Mouse (Mus musculus) retina, postnatal 7 days (tissue): ENCODE measurements around the gene Phlpp1.

Experiments
- DNase-seq: peaks from one replicate; pipeline ENCODE4 v3.0.0-alpha.2; 2012; ENCODE audit warnings: low read depth, low spot score

The Phlpp1 gene

GRCm38 (mm10) chr1:106316641-106317304, 145.2 kb downstream of the Phlpp1 start:
- no peak for DNase-seq

GRCm38 (mm10) chr1:106318341-106318740, 146.8 kb downstream of the Phlpp1 start:
- DNase-seq: no peak

GRCm38 (mm10) chr1:106320583-106320982, 149.0 kb downstream of the Phlpp1 start:
- DNase-seq: no peak

- no peak for DNase-seq
These were observed 150.0 kb downstream of the Phlpp1 start for GRCm38 (mm10) chr1:106321432-106322126.

- DNase-seq: no peak
These were observed 155.1 kb downstream of the Phlpp1 start for GRCm38 (mm10) chr1:106326691-106327090.

- no peak for DNase-seq
These were observed 170.5 kb downstream of the Phlpp1 start for GRCm38 (mm10) chr1:106342100-106342499.

GRCm38 (mm10) chr1:106345265-106345664, 173.7 kb downstream of the Phlpp1 start:
- DNase-seq: no peak

GRCm38 (mm10) chr1:106346776-106347175, 175.2 kb downstream of the Phlpp1 start:
- DNase-seq: no peak

GRCm38 (mm10) chr1:106349116-106349515, 177.6 kb downstream of the Phlpp1 start:
- no peak for DNase-seq

GRCm38 (mm10) chr1:106351512-106351911, 180.0 kb downstream of the Phlpp1 start:
- DNase-seq: no peak

- no peak for DNase-seq
These were observed 181.4 kb downstream of the Phlpp1 start for GRCm38 (mm10) chr1:106352801-106353511.

GRCm38 (mm10) chr1:106353993-106354392, 182.4 kb downstream of the Phlpp1 start:
- no peak for DNase-seq

GRCm38 (mm10) chr1:106359474-106359873, 187.9 kb downstream of the Phlpp1 start:
- DNase-seq: no peak

GRCm38 (mm10) chr1:106362841-106363604, 191.5 kb downstream of the Phlpp1 start:
- no peak for DNase-seq

GRCm38 (mm10) chr1:106369330-106369729, 197.8 kb downstream of the Phlpp1 start:
- no peak for DNase-seq

GRCm38 (mm10) chr1:106372446-106372845, 200.9 kb downstream of the Phlpp1 start:
- no peak for DNase-seq

- DNase-seq: no peak
These were observed 202.1 kb downstream of the Phlpp1 start for GRCm38 (mm10) chr1:106373656-106374055.

- DNase-seq: no peak
These were observed 202.7 kb downstream of the Phlpp1 start for GRCm38 (mm10) chr1:106374274-106374673.

- no peak for DNase-seq
These were observed 203.4 kb downstream of the Phlpp1 start for GRCm38 (mm10) chr1:106374971-106375370.

- DNase-seq: no peak
These were observed 204.5 kb downstream of the Phlpp1 start for GRCm38 (mm10) chr1:106376003-106376402.

GRCm38 (mm10) chr1:106380465-106380864, 208.9 kb downstream of the Phlpp1 start:
- no peak for DNase-seq

- DNase-seq: no peak
These were observed 215.0 kb downstream of the Phlpp1 start for GRCm38 (mm10) chr1:106386542-106386941.
